Mouse (Mus musculus) thymus, adult 2 months (tissue): ENCODE results near the gene Zscan21. TPM values are rescaled to one million over a fixed set of nuclear protein-coding genes. Genes with fewer than 3 reads are reported as not detected.
"Not testable (repeated sequence)": the region's sequence is repeated elsewhere in the genome, so short reads cannot be mapped to it uniquely, and the experiment has no call there.

Experiments
- DNase-seq: peaks from one replicate; pipeline ENCODE4 v3.0.0; 2021
- H3K27ac ChIP-seq: fragments of 200-500 bp; 2 replicates; pipeline ENCODE4 v1.5.1; 2012; ENCODE audit warnings: low read length, control low read depth; ENCODE audit not compliant: control insufficient read depth, insufficient read depth
- H3K27me3 ChIP-seq: fragments of 200-500 bp; 2 replicates; pipeline ENCODE4 v1.6.1; 2012; ENCODE audit warnings: mild to moderate bottlenecking, low read length, moderate library complexity, mixed read lengths; ENCODE audit not compliant: control insufficient read depth, insufficient read depth
- H3K36me3 ChIP-seq: fragments of 200-500 bp; 2 replicates; pipeline ENCODE4 v1.6.1; 2012; ENCODE audit warnings: mild to moderate bottlenecking, low read length, moderate library complexity; ENCODE audit not compliant: control insufficient read depth, insufficient read depth
- H3K4me1 ChIP-seq: fragments of 200-500 bp; replicated peaks from 2 replicates; pipeline ENCODE4 v1.6.1; 2012; ENCODE audit warnings: low read length; ENCODE audit not compliant: control insufficient read depth, insufficient read depth
- H3K4me3 ChIP-seq: fragments of 200-500 bp; 2 replicates; pipeline ENCODE4 v1.5.1; 2012; ENCODE audit warnings: mild to moderate bottlenecking, low read length, control low read depth, moderate library complexity; ENCODE audit not compliant: control insufficient read depth, insufficient read depth
- CTCF ChIP-seq: fragments of 200-500 bp; IDR thresholded peaks from 2 replicates; pipeline ENCODE4 v1.5.1; 2012; ENCODE audit warnings: mild to moderate bottlenecking, control low read depth, low read length, moderate library complexity, borderline replicate concordance; ENCODE audit not compliant: control insufficient read depth, poor library complexity, insufficient read depth; ENCODE audit errors: extremely low read depth
- POLR2A ChIP-seq: fragments of 200-500 bp; IDR thresholded peaks from 2 replicates; pipeline ENCODE4 v1.6.1; 2012; ENCODE audit warnings: mild to moderate bottlenecking, low read length, control low read depth, moderate library complexity; ENCODE audit not compliant: control insufficient read depth, poor library complexity, insufficient read depth; ENCODE audit errors: extremely low read depth
- WGBS: fragments of 180-500 bp; shearing (Covaris S2); methylation state at CpG from one replicate; pipeline ENCODE4 v1.1.7; 2018; 5-methylcytosine and 5-hydroxymethylcytosine counted together
- polyA plus RNA-seq: library from polyadenylated mRNA; depleted of rRNA; stranded (reverse); fragments of >200 nt; gene quantifications from 2 replicates; pipeline ENCODE4 v1.2.3, GENCODE M21; 2012

Gene Zscan21
- polyA plus RNA-seq, 1 experiment = 13.0 TPM

- H3K27ac ChIP-seq = no peak overlapping the region
- TF ChIP-seq CTCF (no peak), POLR2A (no peak)
- no peak for DNase-seq
- H3K4me1 ChIP-seq = no peaks in the 10 kb centered on the region
- peaks cover 15% of the 10 kb centered on the region for H3K36me3 ChIP-seq
- H3K27me3 ChIP-seq = no peaks in the 10 kb centered on the region
- H3K4me3 ChIP-seq = no peak overlapping the region
- 95% methylated on average over 6 of the region's 6 CpGs for WGBS
Observed at GRCm38 (mm10) chr5:138089108-138089551, 27.6 kb upstream of the Zscan21 start.

- peaks cover 26% of the 10 kb centered on the region for H3K36me3 ChIP-seq
- H3K27me3 ChIP-seq = no peaks in the 10 kb centered on the region
- no peak overlapping the region for H3K4me3 ChIP-seq
- TF ChIP-seq CTCF = no peak
- TF ChIP-seq POLR2A = no peak
- DNase-seq = peak; percentile 9
- H3K27ac ChIP-seq = no peak overlapping the region
- H3K4me1 ChIP-seq = no peaks in the 10 kb centered on the region
- 74% methylated on average over 3 of the region's 3 CpGs for WGBS
Observed at GRCm38 (mm10) chr5:138090271-138090670, 26.4 kb upstream of the Zscan21 start.

- Histone ChIP-seq H3K4me3 (no peak overlapping the region), H3K27me3 (no peaks in the 10 kb centered on the region), H3K27ac (no peak overlapping the region), H3K36me3 (peaks cover 31% of the 10 kb centered on the region), H3K4me1 (no peaks in the 10 kb centered on the region)
- no peak for DNase-seq
- 96% methylated on average over 5 of the region's 5 CpGs for WGBS
- TF ChIP-seq CTCF = no peak
- TF ChIP-seq POLR2A = no peak
Observed at GRCm38 (mm10) chr5:138090737-138091136, 26.0 kb upstream of the Zscan21 start.

DNA sequence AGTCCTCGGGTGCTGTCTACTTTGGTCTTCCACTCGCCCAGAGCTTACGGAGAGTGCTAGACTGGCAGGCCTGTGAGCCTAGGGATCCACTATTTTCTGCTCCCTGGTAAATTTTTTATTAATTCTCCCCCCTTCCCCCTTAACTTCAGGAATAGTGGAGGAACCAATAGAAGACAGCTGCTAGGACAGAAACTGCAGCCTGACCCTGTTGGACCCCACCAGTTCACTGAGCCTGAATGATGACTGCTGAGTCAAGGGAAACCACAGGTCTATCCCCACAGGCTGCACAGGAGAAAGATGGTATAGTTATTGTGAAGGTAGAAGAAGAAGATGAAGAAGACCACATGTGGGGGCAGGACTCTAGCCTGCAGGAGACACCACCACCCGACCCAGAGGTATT lies 23.9 kb upstream of the Zscan21 start:
- no peak for DNase-seq
- no peak overlapping the region for H3K27ac ChIP-seq
- peaks cover 42% of the 10 kb centered on the region for H3K36me3 ChIP-seq
- TF ChIP-seq POLR2A = no peak
- no peak for TF ChIP-seq CTCF
- no peaks in the 10 kb centered on the region for H3K4me1 ChIP-seq
- no peaks in the 10 kb centered on the region for H3K27me3 ChIP-seq
- no peak overlapping the region for H3K4me3 ChIP-seq
- 100% methylated on average over 4 of the region's 4 CpGs for WGBS

- H3K4me3 ChIP-seq = no peak overlapping the region
- 99% methylated on average over 6 of the region's 6 CpGs for WGBS
- no peaks in the 10 kb centered on the region for H3K27me3 ChIP-seq
- H3K4me1 ChIP-seq = no peaks in the 10 kb centered on the region
- TF ChIP-seq POLR2A (no peak), CTCF (no peak)
- no peak for DNase-seq
- H3K36me3 ChIP-seq = peaks cover 57% of the 10 kb centered on the region
- no peak overlapping the region for H3K27ac ChIP-seq
Observed at GRCm38 (mm10) chr5:138094474-138094873, 22.2 kb upstream of the Zscan21 start.

- Histone ChIP-seq H3K36me3 (peaks cover 44% of the 10 kb centered on the region), H3K27me3 (no peaks in the 10 kb centered on the region), H3K27ac (no peak overlapping the region), H3K4me1 (no peaks in the 10 kb centered on the region), H3K4me3 (no peak overlapping the region)
- 89% methylated on average over 2 of the region's 2 CpGs for WGBS
- no peak for DNase-seq
- TF ChIP-seq CTCF (no peak), POLR2A (no peak)
Observed at GRCm38 (mm10) chr5:138104976-138105375, 11.7 kb upstream of the Zscan21 start.

- Histone ChIP-seq H3K27me3 (no peaks in the 10 kb centered on the region), H3K4me3 (no peak overlapping the region), H3K36me3 (peaks cover 22% of the 10 kb centered on the region), H3K4me1 (no peaks in the 10 kb centered on the region), H3K27ac (no peak overlapping the region)
- DNase-seq = no peak
- 89% methylated on average over 3 of the region's 3 CpGs for WGBS
- TF ChIP-seq CTCF = no peak
Observed at GRCm38 (mm10) chr5:138107130-138107529, 9.6 kb upstream of the Zscan21 start.

DNA sequence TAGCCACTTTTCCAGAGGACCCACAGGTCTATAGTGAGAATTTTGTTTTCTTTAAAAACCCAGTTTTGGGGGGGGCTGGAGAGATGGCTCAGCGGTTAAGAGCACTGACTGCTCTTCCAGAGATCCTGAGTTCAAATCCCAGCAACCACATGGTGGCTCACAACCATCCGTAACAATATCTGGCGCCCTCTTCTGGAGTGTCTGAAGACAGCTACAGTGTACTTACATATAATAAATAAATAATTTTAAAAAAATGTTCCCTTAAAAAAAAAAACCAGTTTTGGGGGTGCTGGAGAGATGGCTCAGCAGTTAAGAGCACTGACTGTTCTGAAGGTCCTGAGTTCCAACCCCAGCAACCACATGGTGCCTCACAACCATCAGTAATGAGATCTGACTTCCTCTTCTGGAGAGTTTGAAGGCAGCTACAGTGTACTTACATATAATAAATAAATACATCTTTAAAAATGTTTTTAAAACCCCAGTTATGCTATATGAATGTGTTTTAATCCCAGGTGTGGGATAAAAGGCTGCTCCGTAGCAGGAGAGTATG lies 6.8 kb upstream of the Zscan21 start:
- H3K27ac ChIP-seq, H3K4me3 ChIP-seq, H3K27me3 ChIP-seq, H3K36me3 ChIP-seq, DNase-seq, H3K4me1 ChIP-seq: not testable (repeated sequence)
- 69% methylated on average over 4 of the region's 4 CpGs for WGBS
